Mouse (Mus musculus) limb, embryonic 10.5 days (tissue): ENCODE data around the gene Commd7. TPM values are rescaled to one million over a fixed set of nuclear protein-coding genes. Genes with fewer than 3 reads are reported as not detected.

ENCODE experiments used
- DNase-seq: peaks from one replicate; pipeline ENCODE4 v3.0.0-alpha.2; 2017; ENCODE audit warnings: low spot score
- H3K27ac ChIP-seq: fragments of 300-500 bp; sonication (generic); 2 replicates; pipeline ENCODE4 v1.5.1; 2016; ENCODE audit warnings: mild to moderate bottlenecking
- H3K27me3 ChIP-seq: fragments of 300-500 bp; sonication (generic); 2 replicates; pipeline ENCODE4 v1.6.1; 2016; ENCODE audit warnings: low read depth, mild to moderate bottlenecking; ENCODE audit not compliant: poor library complexity, severe bottlenecking
- H3K36me3 ChIP-seq: fragments of 300-500 bp; sonication (generic); 2 replicates; pipeline ENCODE4 v1.6.1; 2016; ENCODE audit warnings: mild to moderate bottlenecking, moderate library complexity
- H3K4me1 ChIP-seq: fragments of 300-500 bp; sonication (generic); 2 replicates; pipeline ENCODE4 v1.6.1; 2016
- H3K4me3 ChIP-seq: fragments of 300-500 bp; sonication (generic); 2 replicates; pipeline ENCODE4 v1.5.1; 2016; ENCODE audit warnings: mild to moderate bottlenecking, moderate library complexity
- H3K9me3 ChIP-seq: fragments of 300-500 bp; sonication (generic); replicated peaks from 2 replicates; pipeline ENCODE4 v1.6.1; 2016; ENCODE audit warnings: mild to moderate bottlenecking
- WGBS: fragments of 180-500 bp; shearing (Covaris S2); methylation state at CpG from one replicate; pipeline ENCODE4 v1.1.7; 2016; 5-methylcytosine and 5-hydroxymethylcytosine counted together
- polyA plus RNA-seq: library from polyadenylated mRNA; unstranded; fragments of >200 nt; fragmentation: Nextera tagmentation; extraction: Ambion mirVana; gene quantifications from 2 replicates; pipeline ENCODE4 v1.2.1, GENCODE M21; 2016

Gene Commd7
- polyA plus RNA-seq, 1 experiment from 2014 or later: 74.4 TPM

GRCm38 (mm10) chr2:153597014-153597413 lies 35.6 kb downstream of the Commd7 start:
- Histone ChIP-seq H3K27ac (no peak overlapping the region), H3K27me3 (no peaks in the 10 kb centered on the region), H3K4me1 (peaks cover 21% of the 10 kb centered on the region), H3K9me3 (no peaks in the 10 kb centered on the region), H3K36me3 (no peaks in the 10 kb centered on the region), H3K4me3 (no peak overlapping the region)
- DNase-seq: no peak
- WGBS: 84% methylated on average over 3 of the region's 3 CpGs

GRCm38 (mm10) chr2:153594998-153595397 lies 37.6 kb downstream of the Commd7 start:
- WGBS: 62% methylated on average over 4 of the region's 4 CpGs
- Histone ChIP-seq H3K36me3 (no peaks in the 10 kb centered on the region), H3K4me3 (no peak overlapping the region), H3K9me3 (no peaks in the 10 kb centered on the region), H3K4me1 (peaks cover 10% of the 10 kb centered on the region; the same call in 1 of the 2 replicates), H3K27ac (no peak overlapping the region), H3K27me3 (no peaks in the 10 kb centered on the region)
- DNase-seq: no peak

- Histone ChIP-seq H3K9me3 (no peaks in the 10 kb centered on the region), H3K4me1 (peaks cover 10% of the 10 kb centered on the region; the same call in 1 of the 2 replicates), H3K4me3 (no peak overlapping the region), H3K27ac (no peak overlapping the region), H3K27me3 (no peaks in the 10 kb centered on the region), H3K36me3 (no peaks in the 10 kb centered on the region)
- 59% methylated on average over 9 of the region's 9 CpGs for WGBS
- no peak for DNase-seq
These were observed 39.4 kb downstream of the Commd7 start for GRCm38 (mm10) chr2:153593186-153593585.

- Histone ChIP-seq H3K27me3 (no peaks in the 10 kb centered on the region), H3K4me1 (peaks cover 10% of the 10 kb centered on the region; the same call in 1 of the 2 replicates), H3K9me3 (no peaks in the 10 kb centered on the region), H3K4me3 (no peak overlapping the region), H3K36me3 (no peaks in the 10 kb centered on the region), H3K27ac (no peak overlapping the region)
- WGBS: 79% methylated on average over 8 of the region's 8 CpGs
- DNase-seq: no peak
These were observed 40.2 kb downstream of the Commd7 start for GRCm38 (mm10) chr2:153592056-153593014.

- 13% methylated on average over 15 of the region's 15 CpGs for WGBS
- no peaks in the 10 kb centered on the region for H3K36me3 ChIP-seq
- H3K9me3 ChIP-seq: no peaks in the 10 kb centered on the region
- peak overlapping the region; percentile 33; the same call in 1 of the 2 replicates for H3K4me3 ChIP-seq
- no peaks in the 10 kb centered on the region for H3K27me3 ChIP-seq
- H3K27ac ChIP-seq: no peak overlapping the region; the same call in 1 of the 2 replicates
- peak; percentile 93 for DNase-seq
- peaks cover 23% of the 10 kb centered on the region for H3K4me1 ChIP-seq
These were observed 45.9 kb downstream of the Commd7 start for GRCm38 (mm10) chr2:153586515-153587174.

GRCm38 (mm10) chr2:153585981-153586380 lies 46.6 kb downstream of the Commd7 start:
- Histone ChIP-seq H3K4me3 (peak overlapping the region; percentile 33; the same call in 1 of the 2 replicates), H3K9me3 (no peaks in the 10 kb centered on the region), H3K4me1 (peaks cover 23% of the 10 kb centered on the region), H3K27ac (no peak overlapping the region), H3K36me3 (no peaks in the 10 kb centered on the region), H3K27me3 (no peaks in the 10 kb centered on the region)
- no peak for DNase-seq
- WGBS: 69% methylated on average over 6 of the region's 6 CpGs

GRCm38 (mm10) chr2:153584396-153584795 lies 48.2 kb downstream of the Commd7 start:
- no peak for DNase-seq
- 70% methylated on average over 4 of the region's 4 CpGs for WGBS

GRCm38 (mm10) chr2:153583641-153584049 lies 48.9 kb downstream of the Commd7 start:
- Histone ChIP-seq H3K4me1 (peaks cover 23% of the 10 kb centered on the region), H3K27me3 (no peaks in the 10 kb centered on the region), H3K36me3 (no peaks in the 10 kb centered on the region), H3K9me3 (no peaks in the 10 kb centered on the region), H3K27ac (peak overlapping the region; percentile 38), H3K4me3 (no peak overlapping the region)
- WGBS: 33% methylated on average over 14 of the region's 14 CpGs
- DNase-seq: peak; percentile 44

More at GRCm38 (mm10) chr2:153584396-153584795, 48.2 kb downstream of the Commd7 start:
- Histone ChIP-seq H3K27me3 (no peaks in the 10 kb centered on the region), H3K9me3 (no peaks in the 10 kb centered on the region), H3K36me3 (no peaks in the 10 kb centered on the region), H3K4me3 (no peak overlapping the region), H3K27ac (no peak overlapping the region), H3K4me1 (peaks cover 23% of the 10 kb centered on the region)

- Histone ChIP-seq H3K27ac (peak overlapping the region; percentile 38), H3K4me3 (no peak overlapping the region), H3K36me3 (no peaks in the 10 kb centered on the region), H3K4me1 (peaks cover 23% of the 10 kb centered on the region), H3K27me3 (no peaks in the 10 kb centered on the region), H3K9me3 (no peaks in the 10 kb centered on the region)
- no peak for DNase-seq
- WGBS: 48% methylated on average over 15 of the region's 15 CpGs
These were observed 49.5 kb downstream of the Commd7 start for GRCm38 (mm10) chr2:153582876-153583585.

GRCm38 (mm10) chr2:153581416-153581815 lies 51.2 kb downstream of the Commd7 start:
- WGBS: 84% methylated on average over 7 of the region's 7 CpGs
- Histone ChIP-seq H3K4me3 (no peak overlapping the region), H3K9me3 (no peaks in the 10 kb centered on the region), H3K27ac (no peak overlapping the region), H3K4me1 (peaks cover 21% of the 10 kb centered on the region), H3K36me3 (no peaks in the 10 kb centered on the region), H3K27me3 (no peaks in the 10 kb centered on the region)
- no peak for DNase-seq

- Histone ChIP-seq H3K27ac (no peak overlapping the region), H3K27me3 (no peaks in the 10 kb centered on the region), H3K4me1 (peaks cover 21% of the 10 kb centered on the region), H3K4me3 (no peak overlapping the region), H3K9me3 (no peaks in the 10 kb centered on the region), H3K36me3 (no peaks in the 10 kb centered on the region)
- 71% methylated on average over 4 of the region's 4 CpGs for WGBS
- DNase-seq: no peak
These were observed 52.1 kb downstream of the Commd7 start for GRCm38 (mm10) chr2:153580458-153580985.

GRCm38 (mm10) chr2:153580042-153580441 lies 52.5 kb downstream of the Commd7 start:
- Histone ChIP-seq H3K27ac (no peak overlapping the region), H3K36me3 (no peaks in the 10 kb centered on the region), H3K4me3 (no peak overlapping the region), H3K9me3 (no peaks in the 10 kb centered on the region), H3K27me3 (no peaks in the 10 kb centered on the region), H3K4me1 (peaks cover 25% of the 10 kb centered on the region)
- no peak for DNase-seq
- WGBS: 95% methylated on average over 3 of the region's 3 CpGs
